Mouse (Mus musculus) ES-Bruce4 (cell line): Measurements from ENCODE around the gene Cd84. TPM values are rescaled to one million over a fixed set of nuclear protein-coding genes. Genes with fewer than 3 reads are reported as not detected.
"Not testable (repeated sequence)": the region's sequence is repeated elsewhere in the genome, so short reads cannot be mapped to it uniquely, and the experiment has no call there.

Experiments used
- H3K27ac ChIP-seq: 2 replicates; pipeline ENCODE4 v1.5.1; 2012; ENCODE audit warnings: low read length, inconsistent platforms; ENCODE audit not compliant: insufficient read depth
- H3K27me3 ChIP-seq: 2 replicates; pipeline ENCODE4 v1.6.1; 2012; ENCODE audit warnings: mild to moderate bottlenecking, low read length, inconsistent platforms; ENCODE audit not compliant: control insufficient read depth, poor library complexity, insufficient read depth, severe bottlenecking
- H3K36me3 ChIP-seq: 2 replicates; pipeline ENCODE4 v1.6.1; 2012; ENCODE audit warnings: inconsistent platforms, mild to moderate bottlenecking, low read length, moderate library complexity; ENCODE audit not compliant: control insufficient read depth, poor library complexity, insufficient read depth, severe bottlenecking
- H3K4me1 ChIP-seq: one replicate; pipeline ENCODE4 v1.8.1; 2011; ENCODE audit warnings: low read length; ENCODE audit not compliant: control insufficient read depth, insufficient read depth
- H3K4me3 ChIP-seq: 2 replicates; pipeline ENCODE4 v1.5.1; 2011; ENCODE audit warnings: low read depth, mild to moderate bottlenecking, low read length
- H3K9ac ChIP-seq: 2 replicates; pipeline ENCODE4 v1.6.1; 2012; ENCODE audit warnings: low read depth, mild to moderate bottlenecking, inconsistent platforms; ENCODE audit not compliant: poor library complexity, severe bottlenecking
- H3K9me3 ChIP-seq: replicated peaks from 2 replicates; pipeline ENCODE4 v1.6.1; 2012; ENCODE audit warnings: mild to moderate bottlenecking, low read length, inconsistent platforms; ENCODE audit not compliant: control insufficient read depth, poor library complexity, insufficient read depth, severe bottlenecking
- CTCF ChIP-seq: IDR thresholded peaks from one replicate; pipeline ENCODE4 v1.8.1; 2011; ENCODE audit warnings: low read depth, low read length
- EP300 ChIP-seq: IDR thresholded peaks from 2 replicates; pipeline ENCODE4 v1.6.1; 2011; ENCODE audit warnings: low read depth, low read length; ENCODE audit not compliant: insufficient read depth
- POLR2A ChIP-seq: IDR thresholded peaks from one replicate; pipeline ENCODE4 v1.8.1; 2011; ENCODE audit warnings: low read length; ENCODE audit not compliant: insufficient read depth
- polyA plus RNA-seq: library from polyadenylated mRNA; stranded (reverse); fragments of >200 nt; gene quantifications from 2 replicates; pipeline ENCODE4 v1.2.4, GENCODE M21; 2011; ENCODE audit warnings: low read depth; ENCODE audit not compliant: missing spikeins, insufficient read depth, insufficient read length

Cd84 gene
- polyA plus RNA-seq, 1 experiment = not detected

DNA sequence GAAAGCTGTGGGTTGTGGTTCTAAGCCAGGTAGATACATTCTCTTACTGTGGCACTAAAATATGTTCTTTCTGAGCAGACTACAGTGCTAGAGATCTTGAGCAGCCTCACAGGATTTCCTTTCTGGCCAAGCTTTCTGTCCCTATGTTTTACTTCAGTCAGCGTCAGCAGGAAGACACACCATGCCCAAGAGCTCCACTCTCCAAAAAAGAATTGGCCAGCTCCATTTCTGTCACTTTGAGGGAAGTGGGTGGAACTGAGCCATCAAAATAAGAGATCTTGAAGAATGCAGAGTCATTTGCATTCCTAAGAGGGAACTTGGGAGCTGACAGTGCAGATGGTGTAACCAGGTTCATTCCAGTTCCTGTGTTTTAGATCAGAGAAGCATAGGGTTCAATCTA is 47.5 kb downstream of the Cd84 start:
- H3K27me3 ChIP-seq = no peaks in the 10 kb centered on the region
- H3K9ac ChIP-seq = no peak overlapping the region
- H3K9me3 ChIP-seq = peaks cover 6% of the 10 kb centered on the region
- H3K36me3 ChIP-seq = no peaks in the 10 kb centered on the region
- TF ChIP-seq POLR2A (no peak), CTCF (no peak), EP300 (no peak)
- no peak overlapping the region for H3K27ac ChIP-seq
- no peaks in the 10 kb centered on the region for H3K4me1 ChIP-seq
- no peak overlapping the region for H3K4me3 ChIP-seq

DNA sequence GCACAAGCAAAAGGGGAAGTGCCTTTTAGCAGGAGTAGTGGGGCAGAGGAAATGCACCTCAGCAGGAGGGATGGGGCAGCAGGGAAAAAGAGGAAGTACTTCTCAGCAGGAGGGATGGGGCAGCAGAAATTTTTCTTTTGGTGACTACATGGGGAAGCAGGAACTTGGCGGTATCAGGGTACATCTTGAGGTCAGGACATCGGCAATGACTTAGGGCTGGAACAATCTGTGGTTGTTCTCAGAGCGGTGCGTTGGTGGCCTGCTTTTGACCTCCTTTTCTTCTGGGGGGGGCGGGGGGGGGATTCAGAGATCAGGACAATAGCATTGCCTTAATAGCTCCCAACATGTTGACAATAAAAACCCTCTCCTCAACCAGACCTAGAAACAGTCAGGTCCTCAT is 55.9 kb downstream of the Cd84 start, which contains the start of gene Gm10521:
TSS of gene Gm10521 (plus strand) at position 301 of the 400 bp plus-strand sequence.
- H3K9ac ChIP-seq, H3K4me1 ChIP-seq, H3K36me3 ChIP-seq, H3K27me3 ChIP-seq, H3K4me3 ChIP-seq, H3K27ac ChIP-seq: not testable (repeated sequence)
- peaks cover 34% of the 10 kb centered on the region for H3K9me3 ChIP-seq

DNA sequence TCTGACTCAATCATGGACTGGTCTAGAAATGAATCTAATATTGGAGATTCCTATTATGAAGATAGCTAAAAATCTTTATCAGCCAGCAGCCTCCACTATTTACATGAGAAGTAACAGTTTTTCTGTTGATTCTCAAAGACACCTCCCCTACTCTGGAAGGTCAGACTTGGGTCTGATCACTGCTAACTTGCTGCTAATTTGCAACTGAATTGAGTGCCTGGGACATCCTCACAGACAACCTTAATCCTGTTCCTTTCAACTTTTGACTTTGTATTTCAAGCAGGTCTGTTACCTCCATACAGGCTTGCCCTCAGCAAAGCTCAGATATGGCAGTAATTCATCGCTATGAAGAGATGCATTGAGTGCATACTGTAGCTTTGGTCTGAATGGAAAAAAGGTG is 64.5 kb downstream of the Cd84 start:
- no peak overlapping the region for H3K9ac ChIP-seq
- H3K4me3 ChIP-seq = no peak overlapping the region
- no peaks in the 10 kb centered on the region for H3K27me3 ChIP-seq
- no peaks in the 10 kb centered on the region for H3K36me3 ChIP-seq
- H3K4me1 ChIP-seq = peaks cover 1% of the 10 kb centered on the region
- H3K9me3 ChIP-seq = peaks cover 49% of the 10 kb centered on the region
- peak overlapping the region; percentile 97 for H3K27ac ChIP-seq
- TF ChIP-seq EP300 (no peak), CTCF (no peak), POLR2A (no peak)

DNA sequence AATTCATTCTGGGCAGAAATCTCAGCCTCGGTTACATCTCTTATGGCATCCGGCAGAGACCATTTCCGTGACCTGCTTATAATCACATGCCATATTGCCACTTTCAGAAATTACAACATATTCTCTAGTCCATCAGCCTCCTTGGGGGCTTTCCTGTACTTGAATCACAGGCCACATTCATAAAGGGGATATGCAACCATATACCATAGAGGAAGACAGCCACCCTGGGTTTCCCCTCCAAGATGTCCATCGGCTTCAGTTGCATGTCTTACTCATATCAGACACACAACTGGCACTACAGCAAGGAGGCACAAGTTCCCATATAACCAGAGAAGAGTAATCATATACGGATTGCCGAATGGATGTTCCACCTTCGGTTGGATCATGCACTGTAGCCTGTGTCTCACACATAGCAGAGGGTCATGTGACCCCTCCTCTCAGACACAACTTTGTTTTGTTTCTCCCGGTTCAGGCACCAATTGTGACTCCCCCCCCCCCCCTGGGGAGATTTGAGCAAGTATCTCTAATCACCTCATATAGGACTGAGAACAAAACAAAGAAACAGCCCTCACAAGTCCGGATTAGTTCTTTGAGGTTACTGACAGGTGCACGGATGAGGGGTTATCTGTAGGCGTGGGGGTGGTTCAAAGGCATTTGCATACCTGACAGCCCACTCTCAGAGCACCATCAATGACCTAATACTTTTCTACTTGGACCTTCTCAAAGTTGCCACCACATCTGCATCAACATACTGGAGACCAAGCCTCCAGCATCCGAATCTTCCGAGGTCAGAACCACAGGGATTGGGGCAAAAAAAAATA is 76.4 kb downstream of the Cd84 start:
- Histone ChIP-seq H3K27ac (no peak overlapping the region), H3K4me3 (no peak overlapping the region), H3K4me1 (no peaks in the 10 kb centered on the region), H3K36me3 (no peaks in the 10 kb centered on the region), H3K9ac (no peak overlapping the region), H3K9me3 (no peaks in the 10 kb centered on the region), H3K27me3 (no peaks in the 10 kb centered on the region)
- TF ChIP-seq EP300 (no peak), POLR2A (no peak), CTCF (no peak)

DNA sequence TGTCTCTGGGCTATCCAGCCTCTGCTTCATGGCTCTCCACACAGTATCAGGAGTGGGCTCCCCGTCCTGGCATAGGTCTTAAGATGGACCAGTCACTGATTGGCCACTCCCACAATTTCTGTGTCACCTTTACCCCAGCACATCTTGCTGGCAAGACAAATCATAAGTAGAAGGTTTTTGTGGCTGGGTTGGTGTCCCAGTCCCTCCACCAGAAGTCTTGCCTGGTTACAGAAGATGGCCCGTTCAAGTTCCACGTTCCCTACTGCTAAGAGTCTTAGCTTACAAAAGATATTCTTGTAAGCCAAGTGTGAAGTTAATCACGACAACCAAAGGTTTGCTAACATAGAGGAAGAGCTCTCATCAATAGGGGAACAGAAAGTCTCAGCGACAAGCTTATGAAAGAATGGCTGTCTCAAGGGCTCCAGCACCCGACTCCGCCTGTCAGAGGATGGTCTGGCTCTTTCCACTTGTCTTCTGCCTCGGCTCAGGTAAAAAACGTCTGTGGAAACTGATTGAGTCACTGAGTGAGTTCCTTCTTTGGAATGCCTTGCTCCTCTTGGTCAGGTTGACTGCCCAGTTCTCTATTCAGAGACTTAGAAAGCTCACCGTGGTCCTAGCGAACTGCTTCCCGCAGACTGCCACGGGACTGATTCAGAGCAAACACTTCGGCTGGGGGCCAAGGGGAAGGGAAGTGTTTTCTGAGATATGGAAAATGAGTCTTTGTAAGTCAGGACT is 78.0 kb downstream of the Cd84 start, which contains the start of gene Slamf6:
TSS of gene Slamf6 (plus strand) at position 211 of the 735 bp plus-strand sequence.
- H3K9me3 ChIP-seq = no peaks in the 10 kb centered on the region
- no peaks in the 10 kb centered on the region for H3K4me1 ChIP-seq
- H3K36me3 ChIP-seq = no peaks in the 10 kb centered on the region
- H3K4me3 ChIP-seq = no peak within 1 kb of the TSS
- H3K27me3 ChIP-seq = no peaks in the 10 kb centered on the region
- H3K9ac ChIP-seq = no peak within 1 kb of the TSS
- TF ChIP-seq POLR2A (no peak), CTCF (no peak), EP300 (no peak)
- no peak within 1 kb of the TSS for H3K27ac ChIP-seq

DNA sequence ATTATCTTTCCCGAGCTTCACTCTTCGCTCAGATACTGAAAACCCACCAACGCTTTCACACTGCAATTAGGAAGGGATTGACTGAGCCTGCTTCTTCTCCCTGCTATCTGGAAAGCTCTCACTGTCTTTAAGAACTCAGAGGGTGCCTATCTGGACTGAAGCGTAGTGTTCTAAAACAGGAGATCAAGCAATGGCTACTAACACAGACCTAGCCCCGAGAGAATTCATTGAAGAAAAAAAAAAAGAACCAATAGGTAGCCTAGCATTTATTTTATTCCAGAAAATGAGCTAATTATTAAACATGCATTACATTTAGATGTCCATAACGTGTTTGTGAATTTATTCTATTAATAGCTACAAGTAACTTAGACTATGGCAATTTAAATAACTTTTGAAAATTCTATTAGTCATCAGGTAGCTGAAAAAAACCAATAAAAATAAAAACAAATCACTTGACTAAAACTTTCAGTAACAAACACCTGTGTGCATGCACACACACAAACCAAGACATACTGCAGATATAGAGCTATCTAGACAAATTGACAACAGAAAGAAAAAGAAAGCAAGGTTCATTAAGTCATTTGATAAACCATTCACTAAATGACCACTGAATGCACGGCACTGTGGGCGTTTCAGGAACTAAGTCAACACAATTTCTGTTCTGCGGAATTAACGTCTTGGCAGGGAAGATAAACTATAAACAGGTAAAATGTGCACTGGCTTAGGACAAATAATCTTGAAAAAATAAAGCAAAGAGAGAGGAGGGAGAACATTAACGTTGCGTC is 78.8 kb downstream of the Cd84 start:
- Histone ChIP-seq H3K9me3 (no peaks in the 10 kb centered on the region), H3K4me3 (no peak overlapping the region), H3K27ac (no peak overlapping the region), H3K36me3 (no peaks in the 10 kb centered on the region), H3K27me3 (no peaks in the 10 kb centered on the region), H3K4me1 (no peaks in the 10 kb centered on the region), H3K9ac (no peak overlapping the region)
- no peak for TF ChIP-seq EP300
